Mouse (Mus musculus) regulatory T cell (primary cell): ENCODE data around the gene Slc9b1.

ENCODE experiments used
- in situ Hi-C: fragments of 300-600 bp; cut with MboI, MseI; formaldehyde crosslinking; loops from one replicate; pipeline ENCODE4 v1.15.1; 2025; ENCODE audit warnings: high pct_unique_total_duplicates

The Slc9b1 gene

GRCm38 (mm10) chr3:135379868-135380267, 32.0 kb downstream of the Slc9b1 start:
- in situ Hi-C loops = no loop called here

- in situ Hi-C loops = no loop called here
Measured at GRCm38 (mm10) chr3:135393186-135393585, 45.4 kb downstream of the Slc9b1 start.

GRCm38 (mm10) chr3:135395085-135395484, 47.3 kb downstream of the Slc9b1 start:
- in situ Hi-C loops = loop anchor here (5.0 kb wide), 1 partner anchor 103 kb away; no protein-coding TSS in a partner anchor

GRCm38 (mm10) chr3:135396081-135396480, 48.3 kb downstream of the Slc9b1 start:
- in situ Hi-C loops = loop anchor here (5.0 kb wide), 1 partner anchor 104 kb away; no protein-coding TSS in a partner anchor

- in situ Hi-C loops = loop anchor here (5.0 kb wide), 1 partner anchor 105 kb away; no protein-coding TSS in a partner anchor
Measured at GRCm38 (mm10) chr3:135397112-135397511, 49.3 kb downstream of the Slc9b1 start.

- in situ Hi-C loops = loop anchor here (10.0 kb wide), 1 partner anchor 333 kb away; no protein-coding TSS in a partner anchor
Measured at GRCm38 (mm10) chr3:135402201-135402658, 54.4 kb downstream of the Slc9b1 start.

- in situ Hi-C loops = loop anchor here (10.0 kb wide), 1 partner anchor 332 kb away; no protein-coding TSS in a partner anchor
Measured at GRCm38 (mm10) chr3:135403211-135403610, 55.4 kb downstream of the Slc9b1 start.

- in situ Hi-C loops = loop anchor here (10.0 kb wide), 1 partner anchor 331 kb away; no protein-coding TSS in a partner anchor
Measured at GRCm38 (mm10) chr3:135403856-135404255, 56.0 kb downstream of the Slc9b1 start.

GRCm38 (mm10) chr3:135404599-135404998, 56.8 kb downstream of the Slc9b1 start:
- in situ Hi-C loops = loop anchor here (10.0 kb wide), 1 partner anchor 330 kb away; no protein-coding TSS in a partner anchor

- in situ Hi-C loops = loop anchor here (10.0 kb wide), 1 partner anchor 327 kb away; no protein-coding TSS in a partner anchor
Measured at GRCm38 (mm10) chr3:135407351-135407750, 59.5 kb downstream of the Slc9b1 start.

GRCm38 (mm10) chr3:135409219-135409618, 61.4 kb downstream of the Slc9b1 start:
- in situ Hi-C loops = loop anchor here (10.0 kb wide), 1 partner anchor 326 kb away; no protein-coding TSS in a partner anchor

GRCm38 (mm10) chr3:135411056-135411455, 63.2 kb downstream of the Slc9b1 start:
- in situ Hi-C loops = no loop called here

- in situ Hi-C loops = no loop called here
Measured at GRCm38 (mm10) chr3:135411824-135412223, 64.0 kb downstream of the Slc9b1 start.

- in situ Hi-C loops = no loop called here
Measured at GRCm38 (mm10) chr3:135417245-135417644, 69.4 kb downstream of the Slc9b1 start.

- in situ Hi-C loops = no loop called here
Measured at GRCm38 (mm10) chr3:135417799-135418198, 70.0 kb downstream of the Slc9b1 start.

- in situ Hi-C loops = no loop called here
Measured at GRCm38 (mm10) chr3:135420542-135421309, 72.9 kb downstream of the Slc9b1 start.

- in situ Hi-C loops = no loop called here
Measured at GRCm38 (mm10) chr3:135421310-135421594, 73.4 kb downstream of the Slc9b1 start.

GRCm38 (mm10) chr3:135422232-135422855, 74.5 kb downstream of the Slc9b1 start:
- in situ Hi-C loops = no loop called here

GRCm38 (mm10) chr3:135422856-135423607, 75.2 kb downstream of the Slc9b1 start:
- in situ Hi-C loops = no loop called here

- in situ Hi-C loops = no loop called here
Measured at GRCm38 (mm10) chr3:135423608-135424212, 75.9 kb downstream of the Slc9b1 start, which contains the start of gene Cisd2. Gene Cisd2, minus strand, starts transcription at chr3:135423925.

GRCm38 (mm10) chr3:135436901-135437616, 89.2 kb downstream of the Slc9b1 start:
- in situ Hi-C loops = no loop called here
